Mouse (Mus musculus): Measurements from ENCODE around the gene Tead3.
A peak's percentile ranks its signal among the peaks of the same experiment; 100 is the strongest.

- TF ChIP-seq CTCF (IDR thresholded peaks at IDR 0.05; ENCODE audit: low read depth, low read length): peak; percentile 73
- no peak for TF ChIP-seq POLR2AphosphoS5 (IDR thresholded peaks at IDR 0.05; ENCODE audit: insufficient replicate concordance, low read depth, low read length)
- TF ChIP-seq GATA1 (IDR thresholded peaks at IDR 0.05; ENCODE audit: borderline replicate concordance, low read length): no peak
- TF ChIP-seq GATA2 (IDR thresholded peaks at IDR 0.05; ENCODE audit: borderline replicate concordance, low read depth, low read length): no peak
- TF ChIP-seq TAL1 (conservative IDR thresholded peaks at IDR 0.05; ENCODE audit: low read depth, low read length): no peak
Measured at GRCm38 (mm10) chr17:28308297-28309195, 42.1 kb downstream of the Tead3 start.
